ENCODE assay signal across 12 mouse cellular contexts in genomic region chr6:146080546-146081512, GRCm38 (mm10).
A peak's percentile ranks its signal among the peaks of the same experiment; 100 is the strongest.
DNase-seq lines count a peak whose midpoint lies in the region; ATAC-seq and TF ChIP-seq lines count a peak whose summit lies in the region.
"Had no signal": no experiment of that assay in that cellular context is flagged by ENCODE, and none has a peak within 500 bp of the region (broad histone marks: within the 10 kb centered on the region; RNA-seq: fewer than 3 reads in every experiment).

No protein-coding gene starts in this region.

- TF ChIP-seq POLR2A in thymus, adult 2 months (IDR thresholded peaks at IDR 0.05; ENCODE audit: control insufficient read depth, extremely low read depth, insufficient read depth, low read length, poor library complexity) = no peak

- no peak overlapping the region for H3K4me2 ChIP-seq in heart, embryonic 16.5 days (ENCODE audit: low read depth, low read length)
- no peak overlapping the region for H3K4me2 ChIP-seq in neural tube, embryonic 15.5 days
- H3K4me2 ChIP-seq: embryonic facial prominence, embryonic 15.5 days; hindbrain, embryonic 15.5 days; limb, embryonic 13.5 days had no signal

- TF ChIP-seq CTCF in thymus, adult 2 months (IDR thresholded peaks at IDR 0.05; ENCODE audit: borderline replicate concordance, control insufficient read depth, extremely low read depth, insufficient read depth, low read length, poor library complexity) = no peak

- 0 out of 2 replicates have a peak, but pooled peaks have one; percentile 57 for ATAC-seq in heart, embryonic 16.5 days (replicated peaks; ENCODE audit: extremely low read depth, insufficient read depth, low FRiP score)
- no peak for ATAC-seq in neural tube, embryonic 15.5 days (ENCODE audit: low FRiP score)

- no peaks in the 10 kb centered on the region for H3K36me3 ChIP-seq in heart, embryonic 16.5 days (ENCODE audit: control insufficient read depth, insufficient read depth)
- no peaks in the 10 kb centered on the region for H3K36me3 ChIP-seq in thymus, adult 2 months (ENCODE audit: control insufficient read depth, insufficient read depth, low read length)
- H3K36me3 ChIP-seq in macrophage (ENCODE audit: inconsistent target) = no peaks in the 10 kb centered on the region
- no peaks in the 10 kb centered on the region for H3K36me3 ChIP-seq in neural tube, embryonic 15.5 days
- H3K36me3 ChIP-seq: embryonic facial prominence, embryonic 15.5 days; hindbrain, embryonic 15.5 days; limb, embryonic 13.5 days had no signal

- WGBS in heart, embryonic 16.5 days = 46% methylated on average over 18 of the region's 18 CpGs
- 18% methylated on average over 18 of the region's 18 CpGs for WGBS in thymus, adult 2 months
- 76% methylated on average over 16 of the region's 18 CpGs for WGBS in macrophage (ENCODE audit: missing documents)
- WGBS in neural tube, embryonic 15.5 days = 70% methylated on average over 18 of the region's 18 CpGs

- peaks cover 10% of the 10 kb centered on the region for H3K4me1 ChIP-seq in heart, embryonic 16.5 days (ENCODE audit: control insufficient read depth, insufficient read depth, low read length)
- peaks cover 21% of the 10 kb centered on the region for H3K4me1 ChIP-seq in thymus, adult 2 months (replicated peaks; ENCODE audit: control insufficient read depth, insufficient read depth, low read length)
- H3K4me1 ChIP-seq in neural tube, embryonic 15.5 days = peaks cover 7% of the 10 kb centered on the region; the same call in 1 of the 2 replicates

- no peak overlapping the region for H3K4me3 ChIP-seq in heart, embryonic 16.5 days (ENCODE audit: low read length)
- H3K4me3 ChIP-seq in thymus, adult 2 months (ENCODE audit: control insufficient read depth, insufficient read depth, low read length) = no peak overlapping the region
- no peak overlapping the region for H3K4me3 ChIP-seq in macrophage (ENCODE audit: inconsistent target)
- H3K4me3 ChIP-seq in neural tube, embryonic 15.5 days (replicated peaks) = no peak overlapping the region
- H3K4me3 ChIP-seq: embryonic facial prominence, embryonic 15.5 days; hindbrain, embryonic 15.5 days; limb, embryonic 13.5 days had no signal

- H3K27ac ChIP-seq in heart, embryonic 16.5 days (ENCODE audit: low read length) = peak overlapping the region; percentile 49; the same call in 1 of the 2 replicates
- H3K27ac ChIP-seq in thymus, adult 2 months (ENCODE audit: control insufficient read depth, insufficient read depth, low read length) = no peak overlapping the region
- H3K27ac ChIP-seq in macrophage = peak overlapping the region; percentile 72
- H3K27ac ChIP-seq in neural tube, embryonic 15.5 days (replicated peaks) = no peak overlapping the region
- H3K27ac ChIP-seq: embryonic facial prominence, embryonic 15.5 days; hindbrain, embryonic 15.5 days; limb, embryonic 13.5 days had no signal

- DNase-seq in heart, postnatal 10 days = no peak
- peak; percentile 36 for DNase-seq in thymus, adult 2 months
- no peak for DNase-seq in thymus, postnatal 10 days (ENCODE audit: low spot score in 2 of 2)
- DNase-seq in yolk sac, embryonic 10.5 days (ENCODE audit: low spot score) = no peak
- DNase-seq: adrenal gland, adult 8-10 months; layer of hippocampus, adult 9-11 months had no signal

- H3K9me3 ChIP-seq in heart, embryonic 16.5 days (replicated peaks; ENCODE audit: control insufficient read depth, low read length) = peaks cover 7% of the 10 kb centered on the region; the same call in 1 of the 2 replicates
- no peaks in the 10 kb centered on the region for H3K9me3 ChIP-seq in neural tube, embryonic 15.5 days (replicated peaks)
- H3K9me3 ChIP-seq: embryonic facial prominence, embryonic 15.5 days; hindbrain, embryonic 15.5 days had no signal

- H3K79me2 ChIP-seq in macrophage (ENCODE audit: inconsistent target) = no peaks in the 10 kb centered on the region

- intact Hi-C loops in heart, postnatal 10 days (cut with DNase I) = no loop called here

- no peak overlapping the region for H3K9ac ChIP-seq in heart, embryonic 16.5 days (ENCODE audit: low read length)
- no peak overlapping the region for H3K9ac ChIP-seq in neural tube, embryonic 15.5 days (replicated peaks)
- H3K9ac ChIP-seq: embryonic facial prominence, embryonic 15.5 days; hindbrain, embryonic 15.5 days; limb, embryonic 13.5 days had no signal

- H3K27me3 ChIP-seq in heart, embryonic 16.5 days (ENCODE audit: control insufficient read depth, insufficient read depth, low read length) = no peaks in the 10 kb centered on the region
- H3K27me3 ChIP-seq in thymus, adult 2 months (ENCODE audit: control insufficient read depth, insufficient read depth, low read length) = no peaks in the 10 kb centered on the region
- H3K27me3 ChIP-seq in neural tube, embryonic 15.5 days (replicated peaks) = no peaks in the 10 kb centered on the region
- H3K27me3 ChIP-seq: embryonic facial prominence, embryonic 15.5 days; hindbrain, embryonic 15.5 days; limb, embryonic 13.5 days had no signal

Comparison
In these comparisons a context has a peak if more than half of its experiments do, and no peak if none do; other contexts are left out.
1. H3K27ac ChIP-seq: peak in heart, embryonic 16.5 days (single experiment) and macrophage (single experiment); none in thymus, adult 2 months (single experiment) and neural tube, embryonic 15.5 days (single experiment).